Mouse (Mus musculus): ENCODE data around the gene Prss8.

GRCm38 (mm10) chr7:127935748-127936159, 5.8 kb upstream of the Prss8 start:
- TF ChIP-seq GATA1 (IDR thresholded peaks at IDR 0.05; ENCODE audit: borderline replicate concordance, low read length), result no peak
- no peak for TF ChIP-seq FLI1 (IDR thresholded peaks at IDR 0.05; ENCODE audit: low read length)

All from megakaryocyte, embryonic 14.5 days (primary cell).